Mouse (Mus musculus): ENCODE measurements around the gene Nt5c2. TPM values are rescaled to one million over a fixed set of nuclear protein-coding genes. Genes with fewer than 3 reads are reported as not detected.

The Nt5c2 gene
- polyA plus RNA-seq, 1 experiment from 2014 or later: 55.1 TPM

GRCm38 (mm10) chr19:46899871-46900270 lies 115.1 kb downstream of the Nt5c2 start:
- H3K4me2 ChIP-seq (ENCODE audit: low read length): no peak overlapping the region
- 72% methylated on average over 5 of the region's 5 CpGs for WGBS
- ATAC-seq (replicated peaks; ENCODE audit: low FRiP score, low TSS enrichment, low read depth) (no peak), DNase-seq (ENCODE audit: low spot score) (no peak)
- no peak overlapping the region for H3K9ac ChIP-seq (ENCODE audit: low read length)
- H3K27me3 ChIP-seq (replicated peaks; ENCODE audit: control insufficient read depth, insufficient read depth, low read length): no peaks in the 10 kb centered on the region
- H3K36me3 ChIP-seq (ENCODE audit: control insufficient read depth, insufficient read depth, low read length): peaks cover 31% of the 10 kb centered on the region
- no peaks in the 10 kb centered on the region for H3K4me1 ChIP-seq (replicated peaks; ENCODE audit: control insufficient read depth, insufficient read depth, low read length)
- H3K9me3 ChIP-seq (ENCODE audit: control insufficient read depth, low read length): no peaks in the 10 kb centered on the region
- no peak overlapping the region for H3K27ac ChIP-seq (ENCODE audit: low read depth)
- no peak overlapping the region for H3K4me3 ChIP-seq (ENCODE audit: low read depth, low read length)

GRCm38 (mm10) chr19:46899306-46899705 lies 115.6 kb downstream of the Nt5c2 start:
- WGBS: 63% methylated on average over 5 of the region's 5 CpGs
- H3K9me3 ChIP-seq (ENCODE audit: control insufficient read depth, low read length): no peaks in the 10 kb centered on the region
- H3K27ac ChIP-seq (ENCODE audit: low read depth): no peak overlapping the region
- H3K9ac ChIP-seq (ENCODE audit: low read length): no peak overlapping the region
- H3K4me1 ChIP-seq (replicated peaks; ENCODE audit: control insufficient read depth, insufficient read depth, low read length): no peaks in the 10 kb centered on the region
- DNase-seq (ENCODE audit: low spot score) (no peak), ATAC-seq (replicated peaks; ENCODE audit: low FRiP score, low TSS enrichment, low read depth) (no peak)
- no peak overlapping the region for H3K4me2 ChIP-seq (ENCODE audit: low read length)
- no peak overlapping the region for H3K4me3 ChIP-seq (ENCODE audit: low read depth, low read length)
- H3K27me3 ChIP-seq (replicated peaks; ENCODE audit: control insufficient read depth, insufficient read depth, low read length): no peaks in the 10 kb centered on the region
- peaks cover 32% of the 10 kb centered on the region for H3K36me3 ChIP-seq (ENCODE audit: control insufficient read depth, insufficient read depth, low read length)

- DNase-seq (ENCODE audit: low spot score): no peak
- Histone ChIP-seq H3K4me1 (replicated peaks; ENCODE audit: control insufficient read depth, insufficient read depth, low read length) (no peaks in the 10 kb centered on the region), H3K9ac (ENCODE audit: low read length) (no peak overlapping the region), H3K36me3 (ENCODE audit: control insufficient read depth, insufficient read depth, low read length) (peaks cover 32% of the 10 kb centered on the region), H3K27ac (ENCODE audit: low read depth) (no peak overlapping the region), H3K4me3 (ENCODE audit: low read depth, low read length) (no peak overlapping the region), H3K4me2 (ENCODE audit: low read length) (no peak overlapping the region), H3K27me3 (replicated peaks; ENCODE audit: control insufficient read depth, insufficient read depth, low read length) (no peaks in the 10 kb centered on the region), H3K9me3 (ENCODE audit: control insufficient read depth, low read length) (no peaks in the 10 kb centered on the region)
- WGBS: 75% methylated on average over 5 of the region's 5 CpGs
- no peak for ATAC-seq (replicated peaks; ENCODE audit: low FRiP score, low TSS enrichment, low read depth)
These were observed 116.7 kb downstream of the Nt5c2 start for GRCm38 (mm10) chr19:46898222-46898621.

GRCm38 (mm10) chr19:46897135-46897534 lies 117.8 kb downstream of the Nt5c2 start:
- Histone ChIP-seq H3K4me1 (replicated peaks; ENCODE audit: control insufficient read depth, insufficient read depth, low read length) (no peaks in the 10 kb centered on the region), H3K4me3 (ENCODE audit: low read depth, low read length) (no peak overlapping the region), H3K36me3 (ENCODE audit: control insufficient read depth, insufficient read depth, low read length) (peaks cover 37% of the 10 kb centered on the region), H3K4me2 (ENCODE audit: low read length) (no peak overlapping the region), H3K27ac (ENCODE audit: low read depth) (no peak overlapping the region), H3K27me3 (replicated peaks; ENCODE audit: control insufficient read depth, insufficient read depth, low read length) (no peaks in the 10 kb centered on the region), H3K9ac (ENCODE audit: low read length) (no peak overlapping the region), H3K9me3 (ENCODE audit: control insufficient read depth, low read length) (no peaks in the 10 kb centered on the region)
- WGBS: 86% methylated on average over 3 of the region's 3 CpGs
- DNase-seq (ENCODE audit: low spot score) (no peak), ATAC-seq (replicated peaks; ENCODE audit: low FRiP score, low TSS enrichment, low read depth) (no peak)

GRCm38 (mm10) chr19:46893484-46893883 lies 121.5 kb downstream of the Nt5c2 start:
- H3K27me3 ChIP-seq (replicated peaks; ENCODE audit: control insufficient read depth, insufficient read depth, low read length): no peaks in the 10 kb centered on the region
- ATAC-seq (replicated peaks; ENCODE audit: low FRiP score, low TSS enrichment, low read depth): no peak
- no peak overlapping the region for H3K4me2 ChIP-seq (ENCODE audit: low read length)
- WGBS: 80% methylated on average over 7 of the region's 7 CpGs
- no peaks in the 10 kb centered on the region for H3K9me3 ChIP-seq (ENCODE audit: control insufficient read depth, low read length)
- no peak overlapping the region for H3K27ac ChIP-seq (ENCODE audit: low read depth)
- no peak overlapping the region for H3K4me3 ChIP-seq (ENCODE audit: low read depth, low read length)
- peaks cover 66% of the 10 kb centered on the region for H3K36me3 ChIP-seq (ENCODE audit: control insufficient read depth, insufficient read depth, low read length)
- no peak overlapping the region for H3K9ac ChIP-seq (ENCODE audit: low read length)
- no peak for DNase-seq (ENCODE audit: low spot score)
- no peaks in the 10 kb centered on the region for H3K4me1 ChIP-seq (replicated peaks; ENCODE audit: control insufficient read depth, insufficient read depth, low read length)

GRCm38 (mm10) chr19:46892856-46893255 lies 122.1 kb downstream of the Nt5c2 start:
- Histone ChIP-seq H3K4me3 (ENCODE audit: low read depth, low read length) (no peak overlapping the region), H3K9ac (ENCODE audit: low read length) (no peak overlapping the region), H3K27me3 (replicated peaks; ENCODE audit: control insufficient read depth, insufficient read depth, low read length) (no peaks in the 10 kb centered on the region), H3K27ac (ENCODE audit: low read depth) (no peak overlapping the region), H3K9me3 (ENCODE audit: control insufficient read depth, low read length) (no peaks in the 10 kb centered on the region), H3K36me3 (ENCODE audit: control insufficient read depth, insufficient read depth, low read length) (peaks cover 66% of the 10 kb centered on the region), H3K4me2 (ENCODE audit: low read length) (no peak overlapping the region), H3K4me1 (replicated peaks; ENCODE audit: control insufficient read depth, insufficient read depth, low read length) (no peaks in the 10 kb centered on the region)
- WGBS: 77% methylated on average over 3 of the region's 3 CpGs
- ATAC-seq (replicated peaks; ENCODE audit: low FRiP score, low TSS enrichment, low read depth) (no peak), DNase-seq (ENCODE audit: low spot score) (no peak)

GRCm38 (mm10) chr19:46890657-46891056 lies 124.3 kb downstream of the Nt5c2 start:
- Histone ChIP-seq H3K36me3 (ENCODE audit: control insufficient read depth, insufficient read depth, low read length) (peaks cover 66% of the 10 kb centered on the region), H3K4me3 (ENCODE audit: low read depth, low read length) (no peak overlapping the region), H3K9me3 (ENCODE audit: control insufficient read depth, low read length) (no peaks in the 10 kb centered on the region), H3K27me3 (replicated peaks; ENCODE audit: control insufficient read depth, insufficient read depth, low read length) (no peaks in the 10 kb centered on the region), H3K4me1 (replicated peaks; ENCODE audit: control insufficient read depth, insufficient read depth, low read length) (no peaks in the 10 kb centered on the region), H3K27ac (ENCODE audit: low read depth) (no peak overlapping the region), H3K4me2 (ENCODE audit: low read length) (no peak overlapping the region), H3K9ac (ENCODE audit: low read length) (no peak overlapping the region)
- DNase-seq (ENCODE audit: low spot score) (no peak), ATAC-seq (replicated peaks; ENCODE audit: low FRiP score, low TSS enrichment, low read depth) (no peak)
- 94% methylated on average over 8 of the region's 8 CpGs for WGBS

GRCm38 (mm10) chr19:46889666-46890065 lies 125.3 kb downstream of the Nt5c2 start:
- WGBS: 93% methylated on average over 8 of the region's 8 CpGs
- Histone ChIP-seq H3K9me3 (ENCODE audit: control insufficient read depth, low read length) (no peaks in the 10 kb centered on the region), H3K9ac (ENCODE audit: low read length) (no peak overlapping the region), H3K36me3 (ENCODE audit: control insufficient read depth, insufficient read depth, low read length) (peaks cover 71% of the 10 kb centered on the region), H3K4me2 (ENCODE audit: low read length) (no peak overlapping the region), H3K27ac (ENCODE audit: low read depth) (no peak overlapping the region), H3K27me3 (replicated peaks; ENCODE audit: control insufficient read depth, insufficient read depth, low read length) (no peaks in the 10 kb centered on the region), H3K4me1 (replicated peaks; ENCODE audit: control insufficient read depth, insufficient read depth, low read length) (no peaks in the 10 kb centered on the region), H3K4me3 (ENCODE audit: low read depth, low read length) (no peak overlapping the region)
- ATAC-seq (replicated peaks; ENCODE audit: low FRiP score, low TSS enrichment, low read depth) (no peak), DNase-seq (ENCODE audit: low spot score) (no peak)

- Histone ChIP-seq H3K27me3 (replicated peaks; ENCODE audit: control insufficient read depth, insufficient read depth, low read length) (no peaks in the 10 kb centered on the region), H3K4me1 (replicated peaks; ENCODE audit: control insufficient read depth, insufficient read depth, low read length) (no peaks in the 10 kb centered on the region), H3K4me2 (ENCODE audit: low read length) (no peak overlapping the region), H3K9me3 (ENCODE audit: control insufficient read depth, low read length) (no peaks in the 10 kb centered on the region), H3K27ac (ENCODE audit: low read depth) (no peak overlapping the region), H3K36me3 (ENCODE audit: control insufficient read depth, insufficient read depth, low read length) (peaks cover 82% of the 10 kb centered on the region), H3K9ac (ENCODE audit: low read length) (no peak overlapping the region), H3K4me3 (ENCODE audit: low read depth, low read length) (no peak overlapping the region)
- ATAC-seq (replicated peaks; ENCODE audit: low FRiP score, low TSS enrichment, low read depth) (no peak), DNase-seq (ENCODE audit: low spot score) (no peak)
- 82% methylated on average over 14 of the region's 14 CpGs for WGBS
These were observed 127.0 kb downstream of the Nt5c2 start for GRCm38 (mm10) chr19:46887811-46888527.
